Mouse (Mus musculus) lung, postnatal 0 days (tissue): Measurements from ENCODE around the gene Spata1.

Experiments
- CTCF ChIP-seq: IDR thresholded peaks from 2 replicates; pipeline ENCODE4 v1.5.1; 2016; ENCODE audit warnings: antibody characterized with exemption, mild to moderate bottlenecking
- EP300 ChIP-seq: IDR thresholded peaks from 2 replicates; pipeline ENCODE4 v1.6.1; 2016; ENCODE audit warnings: antibody characterized with exemption, mild to moderate bottlenecking, control low read depth

DNA sequence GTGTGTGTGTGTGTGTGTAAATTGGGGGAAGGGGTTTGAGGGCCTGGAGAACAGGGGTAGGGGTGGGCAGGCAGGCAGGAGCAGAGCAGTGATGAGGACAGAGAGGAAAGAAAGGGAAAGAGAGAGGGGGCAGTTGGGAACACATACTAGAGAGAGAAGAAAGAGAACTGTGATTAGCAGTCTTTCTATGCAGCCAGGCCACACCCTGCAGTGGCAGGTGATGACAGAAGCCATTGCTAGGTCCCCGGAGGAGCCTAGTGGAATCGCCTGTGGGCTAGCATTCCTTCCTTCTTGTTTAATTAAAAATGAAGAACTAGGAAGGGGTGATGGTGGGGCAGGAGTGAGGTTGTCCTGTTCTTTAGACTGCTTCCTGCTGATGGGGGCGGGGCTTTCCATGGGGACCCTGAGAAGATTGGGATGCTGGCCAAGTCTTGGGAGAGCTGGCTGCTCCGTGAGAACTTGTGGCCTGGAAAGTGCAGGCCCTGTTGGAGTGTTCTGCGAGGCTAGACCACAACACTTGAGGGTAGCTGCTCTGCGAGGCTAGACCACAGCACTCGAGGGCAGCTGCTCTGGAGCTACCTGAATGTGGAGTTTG is 75.2 kb downstream of the Spata1 start:
- TF ChIP-seq CTCF, result no peak
- TF ChIP-seq EP300, result no peak
